Mouse (Mus musculus) midbrain, embryonic 13.5 days (tissue): ENCODE results near the gene Arsg. TPM values are rescaled to one million over a fixed set of nuclear protein-coding genes. Genes with fewer than 3 reads are reported as not detected.

ENCODE experiments used
- ATAC-seq: fragments of 200-750 bp; cut with Nextera tagmentation; 2 replicates; pipeline ENCODE4 v1.8.0; 2017; ENCODE audit warnings: mild to moderate bottlenecking, moderate TSS enrichment, moderate library complexity
- H3K27ac ChIP-seq: fragments of 300-500 bp; sonication (generic); 2 replicates; pipeline ENCODE4 v1.5.1; 2015; ENCODE audit warnings: inconsistent platforms, mild to moderate bottlenecking, moderate library complexity
- H3K27me3 ChIP-seq: fragments of 300-500 bp; sonication (generic); 2 replicates; pipeline ENCODE4 v1.6.1; 2015; ENCODE audit warnings: mild to moderate bottlenecking, inconsistent platforms
- H3K36me3 ChIP-seq: fragments of 300-500 bp; sonication (generic); 2 replicates; pipeline ENCODE4 v1.6.1; 2015; ENCODE audit warnings: mild to moderate bottlenecking, inconsistent platforms
- H3K4me1 ChIP-seq: fragments of 300-500 bp; sonication (generic); replicated peaks from 2 replicates; pipeline ENCODE4 v1.6.1; 2015; ENCODE audit warnings: inconsistent platforms
- H3K4me2 ChIP-seq: fragments of 300-500 bp; sonication (generic); replicated peaks from 2 replicates; pipeline ENCODE4 v1.6.1; 2015; ENCODE audit warnings: moderate library complexity, mild to moderate bottlenecking, inconsistent platforms
- H3K4me3 ChIP-seq: fragments of 300-500 bp; sonication (generic); replicated peaks from 2 replicates; pipeline ENCODE4 v1.5.1; 2015; ENCODE audit warnings: mild to moderate bottlenecking, inconsistent platforms
- H3K9ac ChIP-seq: fragments of 300-500 bp; sonication (generic); replicated peaks from 2 replicates; pipeline ENCODE4 v1.6.1; 2015; ENCODE audit warnings: mild to moderate bottlenecking, inconsistent platforms
- H3K9me3 ChIP-seq: fragments of 300-500 bp; sonication (generic); 2 replicates; pipeline ENCODE4 v1.6.1; 2016; ENCODE audit warnings: mild to moderate bottlenecking, inconsistent platforms
- WGBS: fragments of 180-500 bp; shearing (Covaris S2); methylation state at CpG from one replicate; pipeline ENCODE4 v1.1.7; 2015; 5-methylcytosine and 5-hydroxymethylcytosine counted together
- polyA plus RNA-seq: library from polyadenylated mRNA; unstranded; fragments of >200 nt; fragmentation: Nextera tagmentation; extraction: Ambion mirVana; gene quantifications from 2 replicates; pipeline ENCODE4 v1.2.1, GENCODE M21; 2015

Gene Arsg
- polyA plus RNA-seq, 1 experiment from 2014 or later, result 3.1 TPM

DNA sequence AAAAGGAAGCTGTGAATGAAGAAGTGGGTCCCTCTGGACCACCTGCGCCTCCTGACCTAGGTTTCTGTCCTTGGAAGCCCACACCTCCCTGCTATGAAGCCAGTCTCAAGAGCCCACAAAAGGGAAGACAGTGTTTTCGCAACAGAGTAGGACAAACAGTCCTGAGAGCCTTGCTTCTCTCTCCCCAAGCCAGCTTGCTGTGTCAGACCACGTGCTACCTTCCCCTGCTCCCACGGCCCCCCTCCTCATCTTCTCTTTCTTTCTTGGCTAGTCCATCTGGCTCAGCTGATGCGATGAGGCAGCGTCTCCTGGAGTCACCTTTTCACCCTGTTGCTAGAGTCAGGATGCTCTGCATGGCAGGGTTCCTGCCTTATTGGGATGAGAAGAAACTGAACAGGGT, 66.1 kb downstream of the Arsg start:
- no peak overlapping the region for H3K4me3 ChIP-seq
- WGBS, result 51% methylated on average over 6 of the region's 6 CpGs

DNA sequence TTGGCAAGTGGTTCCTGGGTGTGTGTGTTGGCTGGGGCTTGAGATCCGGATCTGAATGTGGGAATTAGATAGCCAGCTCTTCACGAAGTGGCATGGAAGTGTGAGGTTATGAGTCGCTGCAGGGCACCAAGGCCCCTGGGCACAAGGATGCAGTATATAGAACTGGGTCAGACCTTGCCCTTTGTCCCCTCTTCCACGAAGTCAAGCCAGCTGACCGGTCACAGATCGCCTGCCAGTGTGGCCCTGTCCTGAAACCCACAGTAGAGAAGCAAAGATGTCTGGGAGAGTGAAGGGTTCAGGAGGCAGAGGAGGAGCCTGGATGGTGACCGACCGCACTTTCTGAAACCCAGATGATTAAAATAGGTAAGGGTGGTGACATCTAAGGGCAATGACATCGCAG, 70.3 kb downstream of the Arsg start:
- no peak for ATAC-seq
- H3K4me1 ChIP-seq, result peaks cover 12% of the 10 kb centered on the region
- no peaks in the 10 kb centered on the region for H3K27me3 ChIP-seq
- H3K4me2 ChIP-seq, result no peak overlapping the region
- no peak overlapping the region for H3K9ac ChIP-seq
- H3K9me3 ChIP-seq, result no peaks in the 10 kb centered on the region
- no peak overlapping the region for H3K4me3 ChIP-seq
- H3K36me3 ChIP-seq, result no peaks in the 10 kb centered on the region
- H3K27ac ChIP-seq, result no peak overlapping the region
- 88% methylated on average over 9 of the region's 9 CpGs for WGBS

More for the DNA sequence above, 66.1 kb downstream of the Arsg start:
- Histone ChIP-seq H3K9ac (no peak overlapping the region), H3K4me2 (no peak overlapping the region), H3K27me3 (no peaks in the 10 kb centered on the region; the same call in 1 of the 2 replicates), H3K36me3 (no peaks in the 10 kb centered on the region), H3K9me3 (no peaks in the 10 kb centered on the region), H3K27ac (no peak overlapping the region), H3K4me1 (peaks cover 6% of the 10 kb centered on the region)
- ATAC-seq, result 0 out of 2 replicates have a peak, but pooled peaks have one; percentile 14

DNA sequence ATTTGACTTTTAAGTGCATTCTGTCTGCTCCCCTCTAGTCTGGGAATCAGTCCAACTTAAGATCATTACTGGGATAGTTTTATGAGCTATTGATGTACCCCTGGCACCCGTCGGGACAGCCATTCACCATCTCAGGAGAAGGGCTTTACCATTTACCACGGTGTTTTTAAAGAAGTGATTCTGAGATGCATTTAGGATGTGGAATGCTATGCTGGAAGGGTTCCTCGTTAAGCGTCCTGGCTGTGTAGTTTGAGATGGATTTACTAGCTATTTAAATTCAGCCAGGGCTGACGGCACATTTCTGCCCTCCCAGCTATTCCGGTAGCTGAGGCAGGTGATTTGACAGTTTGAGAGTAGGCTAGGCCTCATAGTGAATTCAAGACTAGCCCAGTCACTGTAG, 71.3 kb downstream of the Arsg start:
- Histone ChIP-seq H3K9me3 (no peaks in the 10 kb centered on the region), H3K4me2 (no peak overlapping the region), H3K36me3 (no peaks in the 10 kb centered on the region), H3K9ac (no peak overlapping the region), H3K27me3 (no peaks in the 10 kb centered on the region), H3K4me3 (no peak overlapping the region), H3K27ac (no peak overlapping the region), H3K4me1 (peaks cover 7% of the 10 kb centered on the region; the same call in 1 of the 2 replicates)
- WGBS, result 78% methylated on average over 7 of the region's 7 CpGs
- ATAC-seq, result no peak

DNA sequence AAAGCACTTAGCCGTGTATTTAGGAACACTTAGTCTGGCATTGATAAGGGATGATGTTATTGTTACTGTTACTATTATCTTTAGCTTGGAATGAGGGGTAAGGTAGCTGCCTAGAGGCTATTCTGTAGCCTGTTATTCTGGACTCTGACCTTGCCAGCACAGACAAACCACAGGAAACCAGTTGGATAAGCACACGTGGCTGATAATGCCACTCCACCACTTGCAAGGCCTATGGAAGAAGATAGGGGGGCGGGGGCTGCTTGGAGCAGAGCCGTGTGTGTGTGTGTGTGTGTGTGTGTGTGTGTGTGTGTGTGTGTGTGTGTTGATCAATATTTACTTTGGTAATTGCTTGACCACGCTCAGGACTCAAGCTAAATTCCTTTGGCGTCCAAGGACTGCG, 72.1 kb downstream of the Arsg start:
- 75% methylated on average over 7 of the region's 7 CpGs for WGBS
- Histone ChIP-seq H3K36me3 (no peaks in the 10 kb centered on the region), H3K27me3 (no peaks in the 10 kb centered on the region), H3K9ac (no peak overlapping the region), H3K4me3 (no peak overlapping the region), H3K4me2 (no peak overlapping the region), H3K4me1 (peaks cover 6% of the 10 kb centered on the region; the same call in 1 of the 2 replicates), H3K27ac (no peak overlapping the region), H3K9me3 (no peaks in the 10 kb centered on the region)
- ATAC-seq, result no peak

DNA sequence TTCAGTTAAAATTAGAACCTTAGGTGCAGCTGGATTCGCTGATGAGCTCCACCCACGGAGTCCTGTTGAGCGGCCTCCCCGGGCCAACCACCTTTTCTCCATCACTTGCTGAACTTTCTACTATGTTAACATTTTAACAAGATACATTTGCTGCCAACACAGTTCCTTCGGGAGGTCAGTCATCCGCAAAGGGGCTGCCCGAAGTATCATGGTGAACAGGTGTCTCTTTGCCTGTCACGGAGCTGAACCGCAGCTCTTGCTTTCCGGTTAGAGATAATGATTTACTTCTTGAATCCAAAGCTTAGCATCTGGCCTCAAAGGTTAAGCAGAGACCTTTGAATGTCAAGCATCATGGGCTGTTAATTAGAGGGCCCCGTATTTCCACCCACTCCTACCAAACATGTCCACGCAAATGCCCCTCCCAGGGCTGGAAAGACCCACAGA, 72.5 kb downstream of the Arsg start:
- no peak for ATAC-seq
- no peaks in the 10 kb centered on the region for H3K27me3 ChIP-seq
- WGBS, result 79% methylated on average over 12 of the region's 12 CpGs

DNA sequence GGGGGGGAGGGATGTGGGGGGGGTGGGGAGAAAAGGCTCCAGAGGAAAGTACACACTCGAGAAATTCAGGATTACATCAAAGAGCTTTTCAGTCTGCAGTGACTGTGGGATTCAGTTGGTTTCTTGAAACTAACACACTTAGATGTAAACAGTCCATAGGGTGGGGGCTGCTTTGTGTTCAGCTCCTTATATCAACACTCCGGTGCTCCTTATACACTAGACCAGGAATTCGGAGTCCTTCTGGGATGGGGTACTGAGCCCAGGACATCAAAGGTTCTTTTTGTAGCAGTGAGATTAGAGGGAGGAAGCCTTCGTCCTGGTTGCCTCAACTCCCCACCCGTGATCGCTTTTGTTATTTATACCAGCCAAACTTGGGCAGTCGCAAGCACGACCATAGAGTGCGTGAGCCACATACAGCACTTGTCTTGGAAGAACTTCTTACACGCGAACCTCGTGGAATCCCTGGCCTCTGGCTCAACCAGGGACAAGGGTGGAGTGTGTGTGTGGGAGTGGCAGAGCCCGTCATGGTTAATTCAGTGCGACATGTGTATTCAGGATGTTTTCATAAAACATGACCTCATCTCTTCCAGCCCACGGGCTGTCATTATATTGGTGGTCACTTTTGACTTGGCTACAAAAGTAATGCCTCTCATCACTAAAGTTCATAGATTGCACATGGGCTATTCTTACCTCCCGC, 73.3 kb downstream of the Arsg start:
- H3K27ac ChIP-seq, result no peak overlapping the region
- H3K27me3 ChIP-seq, result no peaks in the 10 kb centered on the region
- 0 out of 2 replicates have a peak, but pooled peaks have one; percentile 40 for ATAC-seq
- H3K9ac ChIP-seq, result no peak overlapping the region
- 46% methylated on average over 16 of the region's 16 CpGs for WGBS
- no peak overlapping the region for H3K4me3 ChIP-seq
- H3K4me2 ChIP-seq, result no peak overlapping the region
- peaks cover 6% of the 10 kb centered on the region; the same call in 1 of the 2 replicates for H3K4me1 ChIP-seq
- no peaks in the 10 kb centered on the region for H3K9me3 ChIP-seq
- no peaks in the 10 kb centered on the region for H3K36me3 ChIP-seq

More for the DNA sequence above, 72.5 kb downstream of the Arsg start:
- Histone ChIP-seq H3K9me3 (no peaks in the 10 kb centered on the region), H3K4me2 (no peak overlapping the region), H3K36me3 (no peaks in the 10 kb centered on the region), H3K9ac (no peak overlapping the region), H3K27ac (no peak overlapping the region), H3K4me1 (peaks cover 6% of the 10 kb centered on the region; the same call in 1 of the 2 replicates), H3K4me3 (no peak overlapping the region)

DNA sequence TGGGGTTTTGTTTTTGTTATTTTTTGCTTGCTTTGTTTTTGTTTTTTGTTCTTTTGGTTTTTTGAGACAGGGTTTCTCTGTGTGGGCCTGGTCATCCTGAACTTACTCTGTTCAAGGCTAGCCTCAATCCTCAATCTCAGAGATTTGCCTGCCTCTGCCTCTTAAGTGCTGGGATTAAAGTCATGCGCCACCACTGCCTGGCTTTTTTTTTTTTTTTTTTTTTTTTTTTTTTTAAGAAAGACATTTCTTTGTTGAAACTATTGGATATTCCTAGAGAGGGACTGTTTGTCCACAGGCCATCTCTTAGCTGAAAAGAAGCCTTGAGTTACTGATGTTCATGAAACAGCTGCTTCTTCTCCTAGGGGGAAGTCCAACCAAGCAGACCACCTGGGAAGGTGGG, 74.5 kb downstream of the Arsg start:
- Histone ChIP-seq H3K4me2 (no peak overlapping the region), H3K36me3 (no peaks in the 10 kb centered on the region), H3K27ac (no peak overlapping the region), H3K4me3 (no peak overlapping the region), H3K4me1 (peaks cover 6% of the 10 kb centered on the region; the same call in 1 of the 2 replicates), H3K9me3 (no peaks in the 10 kb centered on the region), H3K27me3 (no peaks in the 10 kb centered on the region), H3K9ac (no peak overlapping the region)
- 100% methylated on average over 1 of the region's 1 CpGs for WGBS
- ATAC-seq, result no peak

DNA sequence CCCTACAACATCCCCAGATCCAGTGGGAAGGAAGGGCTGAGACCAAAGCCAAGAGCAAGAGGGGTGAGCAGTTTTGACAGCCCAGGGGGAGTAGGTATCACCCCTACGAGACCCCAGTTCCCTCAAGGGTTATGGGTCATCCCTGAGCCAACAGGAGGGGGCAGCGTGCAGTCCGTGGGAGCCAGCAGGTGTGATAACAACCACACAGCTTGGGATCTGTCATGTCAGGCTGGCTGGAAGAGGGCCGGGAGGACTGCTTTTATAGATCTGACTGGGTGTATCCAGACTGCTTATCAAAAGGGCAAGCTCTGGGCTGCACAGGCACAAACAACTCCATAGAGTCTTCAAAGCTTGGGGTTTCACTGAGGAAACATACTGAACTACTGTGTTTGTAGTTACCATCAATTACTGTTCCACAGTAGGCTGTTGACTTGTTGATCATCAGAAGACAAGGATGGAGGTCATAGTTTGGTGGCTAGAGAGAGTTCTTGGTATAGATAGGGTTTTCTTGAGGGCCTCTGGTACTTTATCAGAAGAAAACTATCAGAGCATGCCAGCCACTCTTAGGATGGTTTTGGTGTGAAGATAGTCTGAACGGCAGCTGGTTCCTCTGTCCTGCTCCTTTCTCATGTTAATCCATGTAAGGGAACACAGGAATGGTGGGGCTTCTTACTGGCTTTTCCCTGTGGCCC, 76.6 kb downstream of the Arsg start:
- Histone ChIP-seq H3K4me3 (no peak overlapping the region), H3K9ac (no peak overlapping the region), H3K36me3 (no peaks in the 10 kb centered on the region), H3K27me3 (no peaks in the 10 kb centered on the region), H3K4me2 (no peak overlapping the region), H3K4me1 (peaks cover 6% of the 10 kb centered on the region; the same call in 1 of the 2 replicates), H3K27ac (no peak overlapping the region), H3K9me3 (no peaks in the 10 kb centered on the region)
- WGBS, result 81% methylated on average over 5 of the region's 5 CpGs
- no peak for ATAC-seq

DNA sequence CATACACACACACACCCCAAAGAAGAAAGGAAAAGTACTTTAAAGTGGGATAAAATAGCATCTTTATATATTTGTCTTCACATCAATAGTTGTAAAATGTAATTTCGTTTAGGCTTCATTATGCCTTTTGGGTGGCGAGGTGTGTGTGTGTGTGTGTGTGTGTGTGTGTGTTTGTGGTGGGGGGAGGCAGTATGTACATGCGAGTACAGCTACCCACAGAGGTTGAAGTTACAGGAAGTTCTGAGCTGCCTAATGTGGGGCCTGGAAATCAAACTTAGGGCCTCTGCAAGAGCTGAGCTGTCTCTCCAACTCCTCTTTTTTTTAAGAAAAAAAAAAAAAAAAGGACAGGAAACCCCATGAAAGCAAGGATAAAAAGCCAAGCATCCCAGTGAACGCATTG, 80.7 kb downstream of the Arsg start:
- Histone ChIP-seq H3K36me3 (no peaks in the 10 kb centered on the region), H3K9me3 (no peaks in the 10 kb centered on the region), H3K4me3 (no peak overlapping the region), H3K27ac (no peak overlapping the region), H3K4me1 (no peaks in the 10 kb centered on the region), H3K27me3 (no peaks in the 10 kb centered on the region), H3K4me2 (no peak overlapping the region), H3K9ac (no peak overlapping the region)
- no peak for ATAC-seq
- WGBS, result 73% methylated on average over 4 of the region's 4 CpGs

DNA sequence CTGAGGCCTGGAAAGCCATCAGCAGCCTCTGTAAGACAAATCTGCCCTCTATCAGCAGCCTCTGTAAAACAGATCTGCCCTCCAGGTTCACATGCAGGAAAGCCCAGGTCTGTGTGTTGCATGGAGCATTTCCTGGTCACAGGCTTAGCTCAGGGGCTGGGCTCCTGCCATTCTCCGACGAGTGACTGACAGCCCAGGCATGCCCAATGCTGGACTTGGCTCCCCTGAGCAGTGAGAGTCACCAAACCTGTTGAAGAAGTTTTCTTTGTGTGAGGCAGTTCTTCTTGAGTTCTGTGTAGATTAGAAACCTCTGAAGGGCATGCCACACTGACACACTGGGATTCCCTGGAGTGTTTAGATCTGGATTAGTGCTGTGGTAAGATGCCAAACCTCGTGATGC, 81.3 kb downstream of the Arsg start:
- no peak overlapping the region for H3K27ac ChIP-seq
- no peak overlapping the region for H3K4me2 ChIP-seq
- H3K36me3 ChIP-seq, result no peaks in the 10 kb centered on the region
- no peak overlapping the region for H3K4me3 ChIP-seq
- H3K9ac ChIP-seq, result no peak overlapping the region
- H3K4me1 ChIP-seq, result no peaks in the 10 kb centered on the region
- no peak for ATAC-seq
- no peaks in the 10 kb centered on the region for H3K9me3 ChIP-seq
- H3K27me3 ChIP-seq, result no peaks in the 10 kb centered on the region
- 48% methylated on average over 3 of the region's 3 CpGs for WGBS

DNA sequence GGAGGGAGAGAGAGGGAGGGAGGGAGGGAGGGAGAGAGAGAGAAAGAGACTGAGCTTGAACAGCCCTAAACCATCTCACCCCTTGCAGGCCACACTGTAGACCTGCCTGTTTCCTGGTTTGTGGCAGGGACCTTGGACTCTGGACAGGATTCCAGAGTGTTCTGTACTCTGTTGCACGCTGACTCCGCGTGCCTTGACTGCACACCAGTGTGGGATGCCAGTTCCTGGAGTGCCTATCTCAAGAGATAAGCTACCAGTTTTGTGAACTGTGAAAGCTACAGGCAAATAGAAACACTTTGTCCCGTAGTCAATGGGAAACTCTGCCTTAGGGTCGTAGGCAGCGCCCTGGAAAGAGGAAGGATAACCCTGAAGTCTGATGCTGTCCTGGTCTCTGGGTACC, 83.0 kb downstream of the Arsg start:
- Histone ChIP-seq H3K9me3 (no peaks in the 10 kb centered on the region), H3K36me3 (no peaks in the 10 kb centered on the region), H3K9ac (no peak overlapping the region), H3K27me3 (no peaks in the 10 kb centered on the region), H3K4me2 (no peak overlapping the region), H3K4me3 (no peak overlapping the region), H3K27ac (no peak overlapping the region), H3K4me1 (no peaks in the 10 kb centered on the region)
- 92% methylated on average over 6 of the region's 6 CpGs for WGBS
- no peak for ATAC-seq

DNA sequence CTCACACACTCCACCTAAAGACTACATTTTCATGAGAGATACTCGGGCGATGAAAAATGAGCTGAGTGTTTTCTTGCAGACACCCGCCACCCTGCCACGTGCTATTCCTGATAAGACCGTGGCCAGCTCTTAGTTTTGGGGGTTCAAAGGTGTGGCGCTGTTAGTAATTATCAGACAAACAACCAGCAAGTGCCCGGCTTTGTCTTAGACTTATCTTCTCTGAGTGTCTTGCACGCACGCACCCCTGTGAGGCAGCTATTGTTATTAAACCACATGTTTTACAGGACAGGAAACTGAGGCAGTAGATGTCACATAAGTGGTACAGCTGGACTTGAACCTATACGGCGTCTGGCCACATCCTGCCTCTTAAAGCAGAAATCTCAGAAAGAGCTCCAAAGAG, 84.2 kb downstream of the Arsg start:
- WGBS, result 85% methylated on average over 11 of the region's 11 CpGs
- H3K36me3 ChIP-seq, result no peaks in the 10 kb centered on the region
- no peak overlapping the region for H3K4me2 ChIP-seq
- no peaks in the 10 kb centered on the region for H3K27me3 ChIP-seq
- ATAC-seq, result no peak
- no peaks in the 10 kb centered on the region for H3K4me1 ChIP-seq
- no peak overlapping the region for H3K4me3 ChIP-seq
- H3K9me3 ChIP-seq, result no peaks in the 10 kb centered on the region
- H3K27ac ChIP-seq, result no peak overlapping the region
- H3K9ac ChIP-seq, result no peak overlapping the region
